Mouse (Mus musculus) WW6 (cell line): ENCODE data around the gene Cbx8.

ENCODE experiments used
- DNase-seq: peaks from one replicate; pipeline ENCODE4 v3.0.0-alpha.2; 2013; ENCODE audit warnings: low read depth, low spot score

Gene Cbx8

GRCm38 (mm10) chr11:119033874-119034558 is 6.8 kb downstream of the Cbx8 start:
- no peak for DNase-seq

GRCm38 (mm10) chr11:119026203-119026602 is 14.6 kb downstream of the Cbx8 start:
- DNase-seq, result no peak

DNA sequence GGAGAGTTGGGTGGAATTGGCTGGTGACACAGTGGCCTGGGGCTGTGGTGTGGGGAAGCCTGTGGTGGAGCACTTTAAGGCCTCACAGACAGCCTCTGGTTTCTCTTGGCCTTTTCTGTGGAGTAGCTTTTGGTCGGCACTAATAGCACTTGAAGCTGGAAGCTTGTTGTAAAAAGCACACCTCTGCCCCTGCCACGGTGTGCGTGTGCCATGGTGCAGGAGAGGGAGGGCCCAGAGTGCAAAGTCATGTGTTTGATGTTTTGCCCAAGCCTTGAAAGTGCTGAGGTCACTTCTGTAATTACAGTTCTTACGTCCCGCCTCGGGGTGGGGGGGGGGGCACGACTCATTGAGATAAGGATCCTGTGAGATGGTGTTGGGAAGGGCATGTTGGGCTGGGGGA is 16.5 kb downstream of the Cbx8 start:
- DNase-seq, result no peak

DNA sequence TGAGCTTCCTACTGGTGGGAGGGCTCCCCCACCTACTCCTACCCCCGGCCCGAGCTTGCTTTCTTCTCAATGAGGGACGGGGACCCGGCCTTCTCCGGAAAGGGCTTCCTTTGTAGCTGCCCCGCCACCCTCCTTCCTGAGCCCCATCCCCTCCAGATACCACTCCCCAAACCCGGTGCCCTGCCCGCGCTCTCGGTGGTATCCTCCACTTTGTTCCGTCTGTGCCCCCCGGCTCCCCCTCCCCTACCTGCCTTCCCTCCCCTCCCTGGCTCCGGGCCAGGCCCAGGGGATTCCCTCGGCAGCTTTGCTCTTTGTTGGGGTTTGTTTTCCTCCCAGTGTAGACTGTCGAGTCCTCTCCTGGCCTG is 17.2 kb downstream of the Cbx8 start:
- DNase-seq, result no peak

- no peak for DNase-seq
Measured at GRCm38 (mm10) chr11:119022895-119023615, 17.7 kb downstream of the Cbx8 start, which contains the start of gene Cbx2. Gene Cbx2, plus strand, starts transcription at chr11:119022962.

GRCm38 (mm10) chr11:119022068-119022894 is 18.5 kb downstream of the Cbx8 start:
- no peak for DNase-seq

GRCm38 (mm10) chr11:119021180-119021579 is 19.6 kb downstream of the Cbx8 start:
- DNase-seq, result no peak

DNA sequence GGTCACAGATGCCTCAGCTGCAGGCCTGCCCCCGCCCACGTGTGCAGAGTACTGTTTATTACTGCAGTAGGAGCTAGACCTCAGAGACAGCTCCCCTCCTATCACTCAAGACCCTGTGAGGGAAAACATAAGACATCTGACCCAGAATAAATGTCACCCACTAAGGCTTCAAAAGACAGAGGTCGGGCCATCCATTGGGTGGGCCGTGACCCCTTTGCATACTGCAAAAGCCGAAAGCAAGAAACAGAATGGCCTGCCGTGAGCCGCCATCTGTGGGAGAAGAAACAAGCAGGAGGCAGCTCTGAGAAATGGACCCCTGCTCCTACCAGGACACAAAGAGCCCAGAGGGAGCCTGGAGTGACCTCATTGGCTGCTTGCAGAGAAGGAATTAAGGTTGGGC is 23.3 kb downstream of the Cbx8 start:
- no peak for DNase-seq

GRCm38 (mm10) chr11:119014455-119014854 is 26.3 kb downstream of the Cbx8 start:
- no peak for DNase-seq

DNA sequence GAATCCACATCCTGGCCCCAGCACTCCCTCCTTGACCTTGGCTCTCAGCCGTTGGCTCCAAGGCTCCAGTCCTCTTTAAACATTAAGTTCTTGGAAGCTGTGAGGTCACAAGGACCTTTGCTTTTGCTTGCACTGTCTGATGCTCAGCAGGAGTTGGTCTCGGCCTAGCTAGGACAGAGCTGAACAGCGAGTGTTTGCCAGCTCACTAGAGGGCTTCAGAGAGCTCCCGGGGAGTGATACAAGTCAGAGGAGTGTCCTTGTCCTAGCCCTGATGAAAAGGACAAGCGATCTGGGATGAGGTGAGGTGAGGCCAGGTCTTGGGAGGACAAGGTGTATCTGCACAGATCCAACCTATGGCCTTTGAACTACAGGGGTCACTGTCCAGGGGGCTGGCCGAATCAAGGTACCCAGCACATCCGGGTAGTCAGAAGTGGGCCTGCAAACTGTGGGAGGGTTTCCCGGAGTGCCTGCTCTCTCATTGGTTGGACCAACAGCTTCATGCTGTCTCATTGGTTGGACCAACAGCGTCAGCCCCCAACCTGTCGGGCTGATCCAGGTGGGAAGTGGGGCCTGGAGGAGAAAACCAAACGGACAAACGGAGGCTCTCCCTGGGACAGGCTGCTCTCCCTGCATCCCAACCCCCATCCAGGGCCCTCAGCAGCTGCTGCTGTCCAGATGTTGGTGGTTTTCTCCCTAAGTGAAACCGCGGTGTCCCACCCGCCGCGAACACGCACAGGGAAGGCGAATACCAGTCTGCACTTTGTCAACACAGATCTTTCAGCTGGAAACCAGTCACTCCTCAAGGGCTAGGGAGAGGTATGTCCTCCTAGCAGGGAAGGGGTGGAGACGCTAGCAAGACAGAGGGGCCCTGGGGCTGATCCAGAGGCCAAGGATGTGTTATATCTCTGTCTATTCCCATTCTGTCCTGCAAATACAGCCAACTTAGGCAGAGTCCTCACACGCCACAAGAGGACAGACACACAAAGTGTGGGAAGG is 33.0 kb downstream of the Cbx8 start:
- DNase-seq, result peak; percentile 71

- DNase-seq, result no peak
Measured at GRCm38 (mm10) chr11:119006462-119006861, 34.3 kb downstream of the Cbx8 start.

DNA sequence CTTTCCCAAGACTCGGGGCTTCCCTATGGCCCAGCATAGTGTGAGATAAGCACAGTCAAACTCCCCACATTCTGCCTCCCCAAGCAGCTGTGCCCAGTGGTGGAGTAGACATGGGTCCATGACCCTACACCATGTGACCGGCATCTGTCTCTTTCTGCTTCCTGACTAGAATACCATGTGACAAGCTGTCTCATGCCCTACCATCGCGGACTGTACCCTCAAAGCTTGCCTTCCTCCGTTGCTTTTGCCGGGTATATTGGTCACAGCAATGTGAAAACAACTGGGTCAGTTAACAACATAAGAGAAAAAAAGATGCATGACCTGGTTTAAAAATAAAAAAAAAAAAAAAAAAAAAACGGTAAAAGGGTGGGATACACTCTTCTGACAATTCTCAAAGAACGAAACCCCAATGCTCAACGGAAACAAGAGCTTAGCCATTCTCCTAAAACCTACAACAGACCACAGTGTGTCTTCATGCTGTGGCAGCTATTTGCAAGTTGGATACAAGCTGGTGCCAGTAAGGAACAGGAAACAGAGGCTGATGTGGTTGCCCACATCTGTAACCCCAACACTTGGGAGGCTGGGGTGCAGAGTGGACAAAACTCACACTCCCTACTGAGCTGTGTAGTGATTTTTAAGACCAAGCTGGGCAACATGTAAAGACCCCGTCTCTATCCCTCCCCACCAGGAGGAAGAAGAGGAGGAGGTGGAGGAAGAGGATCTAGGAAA is 35.1 kb downstream of the Cbx8 start:
- no peak for DNase-seq

GRCm38 (mm10) chr11:119001493-119002128 is 39.2 kb downstream of the Cbx8 start:
- DNase-seq, result no peak

DNA sequence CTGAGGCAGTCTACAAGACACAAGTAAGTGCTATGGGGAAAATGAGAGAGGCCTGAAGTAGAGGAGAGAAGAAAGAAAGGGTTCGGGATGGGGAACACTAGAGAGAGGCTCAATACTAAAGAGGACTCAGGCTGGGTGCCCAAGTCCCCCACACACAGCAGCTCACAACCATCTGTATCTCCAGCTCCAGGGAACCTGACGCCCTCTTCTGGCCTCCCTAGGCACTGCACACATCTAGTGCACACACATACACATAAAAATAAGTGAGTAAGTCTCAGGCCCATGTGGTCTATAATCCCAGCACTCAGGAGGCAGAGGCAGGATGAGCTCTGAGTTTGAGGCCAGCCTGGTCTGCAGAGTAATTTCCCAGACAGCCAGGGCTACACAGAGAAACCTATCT is 39.9 kb downstream of the Cbx8 start:
- DNase-seq, result no peak

- peak; percentile 53 for DNase-seq
Measured at GRCm38 (mm10) chr11:118999361-118999804, 41.4 kb downstream of the Cbx8 start.

GRCm38 (mm10) chr11:118998540-118999265 is 42.1 kb downstream of the Cbx8 start:
- peak; percentile 65 for DNase-seq

GRCm38 (mm10) chr11:118997182-118997581 is 43.6 kb downstream of the Cbx8 start:
- no peak for DNase-seq

- DNase-seq, result no peak
Measured at GRCm38 (mm10) chr11:118995448-118995847, 45.3 kb downstream of the Cbx8 start.

- DNase-seq, result no peak
Measured at GRCm38 (mm10) chr11:118992781-118993180, 48.0 kb downstream of the Cbx8 start.
